Mouse (Mus musculus) bone marrow macrophage, adult 2 months (primary cell): ENCODE measurements around the gene Gm12117. TPM values are rescaled to one million over a fixed set of nuclear protein-coding genes. Genes with fewer than 3 reads are reported as not detected.

Experiments used
- H3K27ac ChIP-seq: 2 replicates; pipeline ENCODE4 v1.5.1; 2012; ENCODE audit warnings: low read depth, low read length; ENCODE audit not compliant: insufficient read depth
- H3K4me1 ChIP-seq: 2 replicates; pipeline ENCODE4 v1.6.1; 2012; ENCODE audit warnings: low read length; ENCODE audit not compliant: control insufficient read depth, insufficient read depth
- H3K4me3 ChIP-seq: 2 replicates; pipeline ENCODE4 v1.5.1; 2012; ENCODE audit warnings: mild to moderate bottlenecking, low read length, moderate library complexity; ENCODE audit not compliant: insufficient read depth
- CTCF ChIP-seq: IDR thresholded peaks from 2 replicates; pipeline ENCODE4 v1.5.1; 2012; ENCODE audit warnings: low read depth, mild to moderate bottlenecking, low read length, moderate library complexity
- POLR2A ChIP-seq: IDR thresholded peaks from 2 replicates; pipeline ENCODE4 v1.6.1; 2012; ENCODE audit warnings: mild to moderate bottlenecking, low read depth, low read length, borderline replicate concordance
- polyA plus RNA-seq: library from polyadenylated mRNA; stranded (reverse); fragments of >200 nt; gene quantifications from 2 replicates; pipeline ENCODE4 v1.2.4, GENCODE M21; 2012; ENCODE audit not compliant: missing spikeins, insufficient read depth, insufficient read length

The Gm12117 gene
- polyA plus RNA-seq, 1 experiment: not detected

DNA sequence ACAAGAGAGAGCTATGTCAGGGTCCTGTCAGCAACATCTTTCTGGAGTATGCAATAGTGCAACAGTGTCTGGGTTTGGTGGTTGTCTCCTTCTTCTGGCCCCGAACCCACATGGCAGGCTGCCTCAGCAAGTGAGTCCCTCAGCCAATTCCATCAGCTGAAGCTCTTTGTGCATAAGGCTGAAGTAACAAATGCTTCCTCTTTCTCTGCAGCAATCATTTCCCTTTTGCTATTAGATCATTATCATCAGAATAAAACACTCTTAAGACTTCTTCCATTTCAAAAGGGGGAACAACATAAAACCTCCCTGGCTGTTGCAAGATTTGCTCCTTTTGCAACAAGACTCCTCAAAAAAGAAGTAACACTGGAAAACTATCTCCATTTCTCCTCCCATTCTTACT, 2.2 kb downstream of the Gm12117 start:
- peaks cover 24% of the 10 kb centered on the region for H3K4me1 ChIP-seq
- H3K27ac ChIP-seq: peak overlapping the region; percentile 39
- no peak overlapping the region for H3K4me3 ChIP-seq
- no peak for TF ChIP-seq POLR2A

DNA sequence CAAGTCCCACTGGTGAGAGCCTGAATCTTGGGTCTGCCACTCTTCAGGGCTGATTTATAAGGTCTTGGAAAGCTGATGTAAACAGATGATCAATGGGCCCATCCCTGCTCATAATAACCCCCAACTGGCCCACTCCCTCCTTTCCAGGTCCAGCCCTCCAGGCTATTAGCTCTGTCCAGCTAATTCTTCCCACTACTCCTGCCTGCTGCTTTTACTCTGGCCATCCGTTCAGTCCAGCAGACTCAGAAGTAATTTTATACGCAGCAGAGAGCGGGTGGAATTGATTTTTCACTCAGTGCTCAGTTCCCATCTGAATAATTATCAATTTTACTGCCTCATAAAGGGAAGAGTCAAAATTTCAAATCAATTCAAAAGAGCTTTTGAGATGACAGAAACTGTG, 36.2 kb downstream of the Gm12117 start:
- no peak overlapping the region for H3K27ac ChIP-seq
- H3K4me1 ChIP-seq: no peaks in the 10 kb centered on the region
- no peak overlapping the region for H3K4me3 ChIP-seq
- TF ChIP-seq CTCF (no peak), POLR2A (no peak)

DNA sequence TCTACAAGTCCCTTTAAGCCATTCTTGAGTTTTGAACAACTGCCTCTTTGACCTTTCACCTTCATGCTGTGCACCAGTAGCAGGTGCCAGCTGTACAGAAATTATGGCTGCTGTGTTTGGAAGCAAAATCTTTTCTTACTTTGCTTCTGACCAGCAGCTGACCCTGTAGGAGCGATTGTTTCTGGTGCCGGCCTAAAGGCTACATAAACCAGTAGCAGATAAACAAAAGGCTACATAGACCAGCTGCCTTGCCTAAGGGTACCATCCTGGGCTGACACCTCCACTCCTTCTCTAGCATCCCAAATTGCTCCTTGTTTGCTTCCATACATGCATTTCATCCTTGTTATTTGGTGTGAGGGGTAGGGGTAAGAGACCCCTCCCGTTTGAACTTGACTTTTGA, 42.4 kb downstream of the Gm12117 start:
- no peak overlapping the region for H3K27ac ChIP-seq
- TF ChIP-seq CTCF: no peak
- no peak overlapping the region for H3K4me3 ChIP-seq
- H3K4me1 ChIP-seq: no peaks in the 10 kb centered on the region

DNA sequence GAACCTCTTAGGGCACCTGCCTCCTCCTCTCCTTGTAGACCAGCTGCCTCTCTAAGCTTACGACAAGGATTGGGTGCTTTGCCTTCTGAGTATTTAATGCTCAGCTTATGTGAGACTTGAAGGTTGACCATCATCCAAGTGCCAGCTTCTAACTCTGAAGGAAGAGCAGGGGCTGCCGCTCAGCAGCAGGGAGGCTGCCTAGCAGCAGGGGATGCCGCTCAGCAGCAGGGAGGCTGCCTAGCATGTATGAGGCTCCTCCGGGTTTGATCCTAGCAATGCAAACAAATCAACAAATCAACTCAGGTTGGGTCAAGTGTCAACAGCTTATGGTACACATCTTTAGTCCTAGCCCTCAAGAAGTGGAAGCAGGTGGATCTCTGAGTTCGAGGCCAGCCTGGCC, 44.5 kb downstream of the Gm12117 start:
- TF ChIP-seq CTCF (no peak), POLR2A (no peak)
- Histone ChIP-seq H3K4me1 (no peaks in the 10 kb centered on the region), H3K27ac (no peak overlapping the region), H3K4me3 (no peak overlapping the region)

DNA sequence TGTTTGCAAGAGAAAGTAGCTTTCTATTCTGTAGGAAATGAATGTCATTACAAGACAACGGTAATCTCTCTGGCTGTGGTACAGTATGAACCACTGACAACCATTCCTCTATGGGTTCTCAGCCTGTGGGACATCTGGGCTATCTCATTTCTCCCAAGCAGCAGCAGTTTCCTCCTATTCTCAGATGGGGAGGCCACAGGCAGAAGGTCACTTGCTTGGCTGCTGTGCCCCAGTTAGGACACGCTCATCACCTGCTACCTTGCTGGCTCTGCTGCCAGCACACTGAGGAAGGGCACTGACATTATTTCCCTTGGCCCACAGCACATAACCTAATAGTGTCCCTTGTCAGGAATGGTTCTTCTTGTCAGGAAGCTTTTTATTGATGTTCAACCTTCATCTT, 48.4 kb downstream of the Gm12117 start:
- Histone ChIP-seq H3K4me1 (no peaks in the 10 kb centered on the region), H3K4me3 (no peak overlapping the region), H3K27ac (no peak overlapping the region)
- no peak for TF ChIP-seq CTCF
- no peak for TF ChIP-seq POLR2A

DNA sequence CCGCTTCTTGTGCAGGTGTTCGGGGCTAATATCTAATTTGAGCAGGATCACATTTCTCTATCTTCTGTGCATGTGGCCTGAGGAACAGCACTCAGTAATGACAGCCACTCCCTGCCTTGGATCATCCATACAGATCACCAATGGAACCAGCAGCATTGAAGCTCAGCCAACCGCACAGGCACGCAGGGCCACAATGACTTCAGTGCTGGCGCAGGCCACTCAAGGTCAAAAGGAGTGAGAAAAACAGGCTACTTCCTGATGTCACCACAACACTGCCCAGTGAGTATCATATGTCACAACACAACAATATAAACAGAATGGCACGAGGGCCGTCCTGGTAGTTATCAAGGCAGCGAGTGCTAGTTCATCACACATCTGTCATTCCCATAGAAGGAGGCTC, 50.0 kb downstream of the Gm12117 start:
- TF ChIP-seq CTCF: no peak
- TF ChIP-seq POLR2A: no peak
- H3K27ac ChIP-seq: no peak overlapping the region
- H3K4me3 ChIP-seq: no peak overlapping the region
- no peaks in the 10 kb centered on the region for H3K4me1 ChIP-seq

Other genes with a start within 250 kb of the Gm12117 start
- gene Fgf18, start 129.3 kb downstream of the Gm12117 start, polyA plus RNA-seq: not detected in 2 replicates
- 679 and 687 TPM in 2 replicates for gene Npm1, start 113.5 kb downstream of the Gm12117 start, polyA plus RNA-seq
- gene Tlx3, start 73.1 kb downstream of the Gm12117 start, polyA plus RNA-seq: not detected in 2 replicates
- gene Ranbp17, start 237.0 kb upstream of the Gm12117 start, polyA plus RNA-seq: not detected in 2 replicates